Mouse (Mus musculus): Measurements from ENCODE around the gene Atpaf1.

DNA sequence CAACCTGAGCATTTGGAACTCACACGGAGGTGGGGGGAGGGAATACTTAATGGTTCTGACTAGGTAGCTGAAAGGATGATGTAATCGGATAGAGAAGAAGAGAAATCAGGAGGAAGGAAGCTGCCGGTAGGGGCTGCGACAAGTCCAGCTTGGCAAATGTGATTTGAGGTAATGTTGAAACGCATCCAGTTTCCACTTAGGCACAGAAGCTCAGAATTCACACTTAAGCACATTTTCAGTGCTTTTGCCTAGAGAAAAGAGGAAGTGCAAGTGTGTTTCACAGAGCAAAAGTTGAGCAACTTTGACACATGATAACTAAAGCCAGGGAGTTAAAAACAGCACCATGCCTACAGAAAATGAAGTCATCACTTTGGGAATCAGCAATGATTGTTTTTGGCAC is 62.8 kb downstream of the Atpaf1 start:
- TF ChIP-seq CTCF (IDR thresholded peaks at IDR 0.05; ENCODE audit: control insufficient read depth, insufficient read depth, low read length) (no peak), POLR2A (IDR thresholded peaks at IDR 0.05; ENCODE audit: borderline replicate concordance, control insufficient read depth, low read depth, low read length) (no peak)
